Mouse (Mus musculus): ENCODE data around the gene Tmem132a.

Gene Tmem132a

DNA sequence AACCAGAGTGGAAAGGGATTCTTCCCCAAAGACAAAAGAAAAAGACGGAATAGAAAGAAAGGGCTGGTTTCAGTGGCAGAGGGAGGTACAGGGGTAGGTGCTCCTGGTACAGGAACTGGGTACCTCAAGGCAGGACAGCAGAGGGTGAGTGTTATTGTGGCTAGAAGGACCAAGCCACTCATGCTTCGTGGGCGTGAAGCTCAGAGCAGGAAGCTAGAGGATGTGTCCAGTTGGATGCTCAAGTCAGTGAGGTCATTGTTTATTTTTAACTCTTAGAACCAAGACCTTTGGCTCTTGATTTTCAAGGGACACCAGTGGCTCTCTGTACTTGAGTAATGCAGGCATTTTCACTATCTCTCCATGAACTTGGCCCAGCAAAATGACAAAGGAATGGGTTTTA, 37.7 kb downstream of the Tmem132a start:
- DNase-seq (ENCODE audit: inconsistent ontology term) = no peak

- peak; percentile 52 for DNase-seq (ENCODE audit: inconsistent ontology term)
Observed at GRCm38 (mm10) chr19:10831424-10831823, 38.3 kb downstream of the Tmem132a start.

DNA sequence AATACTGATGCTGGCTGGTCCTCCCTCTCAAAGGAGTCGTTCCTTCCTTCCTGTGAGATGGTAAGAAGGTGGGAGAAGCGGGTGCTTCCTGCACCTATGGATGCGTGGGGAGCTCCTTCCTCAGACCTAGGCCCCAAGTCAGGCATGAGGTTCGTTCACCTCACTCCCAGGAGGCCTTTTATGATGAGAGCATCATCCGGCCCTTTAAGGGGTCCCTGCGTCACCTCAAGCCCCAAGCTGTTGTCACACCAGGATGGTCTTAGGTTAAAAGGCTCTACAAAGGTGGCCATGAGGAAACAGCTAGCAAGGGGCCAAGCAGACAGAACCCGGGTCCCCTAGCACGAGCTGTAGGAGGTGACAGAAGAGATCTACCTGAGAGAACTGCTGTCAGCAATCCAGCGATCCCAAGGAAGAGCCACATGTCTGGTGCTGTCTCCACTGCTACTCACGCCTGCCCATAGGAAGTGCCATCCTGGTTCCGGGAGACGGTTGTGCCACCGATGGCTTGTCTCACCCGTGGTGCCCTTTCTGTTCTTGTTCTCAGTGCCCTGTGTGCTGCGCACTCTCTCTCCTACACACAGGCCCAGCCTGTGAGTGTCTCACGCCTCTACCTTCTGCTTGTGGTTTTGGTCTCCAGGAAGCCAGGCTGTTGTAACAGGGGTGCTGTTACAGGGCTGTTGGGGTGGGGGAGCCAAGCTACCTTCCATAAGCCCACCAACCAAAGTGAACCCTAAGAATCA, 40.1 kb downstream of the Tmem132a start, which contains the start of gene Cd6:
Gene Cd6 (minus strand): TSS at position 623 of the 740 bp plus-strand sequence.
- no peak for DNase-seq (ENCODE audit: inconsistent ontology term)

GRCm38 (mm10) chr19:10828321-10828720, 41.4 kb downstream of the Tmem132a start:
- DNase-seq (ENCODE audit: inconsistent ontology term) = no peak

- no peak for DNase-seq (ENCODE audit: inconsistent ontology term)
Observed at GRCm38 (mm10) chr19:10824061-10824460, 45.7 kb downstream of the Tmem132a start.

GRCm38 (mm10) chr19:10822534-10822933, 47.2 kb downstream of the Tmem132a start:
- DNase-seq (ENCODE audit: inconsistent ontology term) = no peak

GRCm38 (mm10) chr19:10821319-10821718, 48.4 kb downstream of the Tmem132a start:
- DNase-seq (ENCODE audit: inconsistent ontology term) = no peak

- DNase-seq (ENCODE audit: inconsistent ontology term) = peak; percentile 44
Observed at GRCm38 (mm10) chr19:10818217-10818946, 51.4 kb downstream of the Tmem132a start.

GRCm38 (mm10) chr19:10816462-10816861, 53.3 kb downstream of the Tmem132a start:
- DNase-seq (ENCODE audit: inconsistent ontology term) = no peak

DNA sequence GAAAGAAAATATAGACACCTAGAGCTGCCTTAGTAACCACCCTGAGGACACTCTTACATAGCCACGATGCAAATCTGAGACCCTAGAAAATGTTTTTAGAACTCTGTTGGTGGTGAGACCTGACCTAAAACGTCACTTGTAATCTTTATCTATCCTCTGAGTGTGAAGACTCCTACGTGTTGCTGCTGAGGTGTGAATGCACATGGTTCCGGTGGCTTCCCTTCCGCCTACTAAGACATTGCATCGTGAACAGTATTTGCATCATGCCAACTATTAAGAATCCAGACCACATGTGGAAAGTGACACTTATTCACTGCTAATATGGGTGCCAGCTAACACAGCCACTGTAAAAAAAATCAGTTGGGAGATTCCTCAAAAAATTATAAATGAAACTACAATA, 53.9 kb downstream of the Tmem132a start:
- no peak for DNase-seq (ENCODE audit: inconsistent ontology term)

- no peak for DNase-seq (ENCODE audit: inconsistent ontology term)
Observed at GRCm38 (mm10) chr19:10813905-10814304, 55.8 kb downstream of the Tmem132a start.

DNA sequence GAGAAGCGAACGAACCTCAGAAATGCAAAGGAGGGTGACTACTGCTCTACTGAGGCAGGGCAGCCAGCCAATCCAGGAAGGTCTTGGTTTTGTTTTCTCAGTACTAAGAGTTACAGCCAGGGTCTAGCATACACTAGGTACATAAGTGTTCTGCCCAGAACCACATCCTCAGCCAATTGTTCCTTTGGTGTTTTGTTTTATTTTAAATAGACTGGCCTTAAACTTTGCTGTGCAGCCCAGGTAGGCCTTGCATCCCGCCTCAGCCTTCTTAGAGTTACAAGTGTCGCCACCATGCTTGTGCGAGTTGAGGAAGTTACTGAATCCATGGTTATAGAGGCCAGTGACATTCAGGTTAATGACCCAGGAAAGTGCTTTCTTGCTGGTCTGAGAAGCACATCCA, 56.7 kb downstream of the Tmem132a start:
- DNase-seq (ENCODE audit: inconsistent ontology term) = no peak

GRCm38 (mm10) chr19:10811471-10811870, 58.3 kb downstream of the Tmem132a start:
- DNase-seq (ENCODE audit: inconsistent ontology term) = no peak

DNA sequence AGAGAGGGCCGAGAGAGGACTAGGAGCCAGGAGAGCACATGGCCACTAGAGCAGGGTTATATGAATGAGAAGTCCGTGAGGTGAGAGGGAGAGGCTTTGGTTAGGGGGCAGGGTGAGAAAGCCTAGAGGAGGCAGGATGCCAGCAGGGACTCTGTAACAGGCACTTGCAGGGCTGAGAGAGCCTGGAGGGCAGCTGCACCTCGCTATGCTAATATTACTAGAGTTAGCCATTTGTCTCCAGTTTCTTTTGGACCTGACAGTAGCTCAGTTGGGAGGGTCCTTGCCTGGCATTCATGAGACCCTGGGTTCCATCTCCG, 59.6 kb downstream of the Tmem132a start:
- no peak for DNase-seq (ENCODE audit: inconsistent ontology term)

DNA sequence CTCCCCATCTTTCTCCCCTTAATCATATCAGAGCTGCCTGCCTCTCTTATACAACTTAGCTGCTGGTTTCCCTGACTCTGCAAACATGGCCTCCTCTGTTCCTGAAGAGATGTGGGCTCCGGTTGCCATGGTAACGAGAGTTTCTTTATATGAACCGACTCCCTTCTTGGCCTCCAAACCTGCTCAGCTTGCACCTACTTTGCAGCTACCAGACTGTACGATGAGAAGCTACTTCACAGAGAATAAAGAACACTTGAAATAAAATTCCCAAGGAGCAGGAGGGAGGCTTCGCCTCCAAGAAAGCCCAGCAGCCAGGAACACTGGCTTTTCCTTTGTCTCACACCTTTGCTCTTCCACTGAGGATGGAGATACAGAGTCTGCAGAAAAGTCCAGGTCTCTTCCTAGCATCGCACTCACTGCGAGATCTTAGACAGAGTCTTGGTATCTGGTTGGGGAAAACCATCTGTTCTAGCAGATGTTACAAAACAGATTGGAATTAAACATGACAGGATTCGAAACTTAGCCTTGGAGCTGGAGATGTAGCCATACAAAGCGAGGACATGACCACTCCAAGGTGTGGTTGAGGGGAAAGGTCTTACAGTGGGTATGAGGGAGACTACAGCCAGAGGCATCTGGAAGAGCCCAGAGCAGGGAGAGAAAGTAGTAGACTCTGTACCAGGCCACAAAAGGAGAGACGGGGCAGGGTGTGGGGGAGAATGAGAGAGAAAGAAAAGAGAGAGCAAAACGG, 60.1 kb downstream of the Tmem132a start:
- no peak for DNase-seq (ENCODE audit: inconsistent ontology term)

DNA sequence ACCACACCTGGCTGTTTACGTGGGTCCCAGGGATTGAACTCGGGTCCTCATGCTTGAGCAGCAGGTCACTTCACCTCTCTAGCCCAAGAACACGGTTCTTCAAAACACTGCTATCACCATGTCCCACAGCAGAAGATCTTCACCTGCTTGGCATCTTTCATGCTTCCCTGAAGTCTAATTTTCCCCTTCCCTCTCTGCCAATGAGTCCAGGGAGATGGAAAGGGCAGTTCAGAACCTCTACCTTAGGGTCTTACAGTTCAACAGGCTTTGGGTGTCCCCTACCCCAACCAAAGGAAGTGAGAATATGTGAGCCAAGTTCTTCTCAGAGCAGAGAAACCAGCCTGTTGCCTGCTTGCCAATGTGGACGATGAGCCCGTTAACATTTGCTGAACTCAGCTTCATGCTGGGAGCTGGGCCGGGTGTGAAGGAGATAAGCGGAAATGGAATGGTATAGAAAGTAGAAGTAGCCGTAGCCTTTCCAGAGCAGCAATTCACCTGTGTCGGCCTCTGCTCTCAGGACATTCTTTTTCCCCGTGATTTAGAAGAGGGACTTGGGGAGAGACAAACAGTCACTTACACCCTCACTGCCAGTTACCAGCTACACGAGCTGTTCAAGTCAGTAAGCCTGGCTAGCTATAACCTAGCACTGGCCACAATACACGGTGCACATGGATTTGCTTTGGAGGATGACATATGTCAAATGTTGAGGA, 61.1 kb downstream of the Tmem132a start:
- no peak for DNase-seq (ENCODE audit: inconsistent ontology term)

All from Muller cell, postnatal 12 days (primary cell).